Mouse (Mus musculus): Measurements from ENCODE around the gene BC048679.

Gene BC048679

GRCm38 (mm10) chr7:81475221-81475620 is 22.9 kb downstream of the BC048679 start:
- DNase-seq = no peak

DNA sequence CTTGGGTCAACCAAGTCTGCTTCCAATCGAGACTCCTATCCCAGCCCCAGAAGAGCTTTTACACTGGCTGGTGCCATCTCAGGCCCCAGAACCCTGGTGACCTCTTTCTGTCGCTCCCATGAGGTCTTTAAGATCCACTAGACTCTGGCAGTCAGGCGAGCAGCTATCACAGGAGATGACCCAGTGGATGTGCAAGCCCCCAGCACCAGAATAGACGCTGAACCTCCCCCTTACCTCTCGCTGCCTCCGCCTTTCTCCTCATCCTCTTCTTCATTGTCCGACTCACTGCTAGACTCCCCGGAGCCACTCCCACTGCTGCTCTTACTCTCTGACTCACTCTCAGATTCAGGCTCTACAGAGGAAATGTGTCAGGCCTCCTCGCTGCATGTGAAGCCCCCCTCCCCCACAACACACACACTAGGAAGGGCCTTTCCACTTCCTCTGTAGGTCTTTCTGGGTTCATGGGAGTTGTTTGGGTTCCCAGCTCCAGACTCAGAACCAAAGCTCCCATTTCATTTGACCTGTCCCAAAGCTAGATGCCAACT is 33.1 kb downstream of the BC048679 start:
- DNase-seq = no peak

- no peak for DNase-seq
Measured at GRCm38 (mm10) chr7:81464116-81464515, 34.0 kb downstream of the BC048679 start.

GRCm38 (mm10) chr7:81462815-81463214 is 35.3 kb downstream of the BC048679 start:
- no peak for DNase-seq

GRCm38 (mm10) chr7:81455155-81455651 is 42.9 kb downstream of the BC048679 start, which contains the start of gene Cpeb1:
Gene Cpeb1, minus strand, starts transcription at chr7:81455465.
- DNase-seq = no peak

DNA sequence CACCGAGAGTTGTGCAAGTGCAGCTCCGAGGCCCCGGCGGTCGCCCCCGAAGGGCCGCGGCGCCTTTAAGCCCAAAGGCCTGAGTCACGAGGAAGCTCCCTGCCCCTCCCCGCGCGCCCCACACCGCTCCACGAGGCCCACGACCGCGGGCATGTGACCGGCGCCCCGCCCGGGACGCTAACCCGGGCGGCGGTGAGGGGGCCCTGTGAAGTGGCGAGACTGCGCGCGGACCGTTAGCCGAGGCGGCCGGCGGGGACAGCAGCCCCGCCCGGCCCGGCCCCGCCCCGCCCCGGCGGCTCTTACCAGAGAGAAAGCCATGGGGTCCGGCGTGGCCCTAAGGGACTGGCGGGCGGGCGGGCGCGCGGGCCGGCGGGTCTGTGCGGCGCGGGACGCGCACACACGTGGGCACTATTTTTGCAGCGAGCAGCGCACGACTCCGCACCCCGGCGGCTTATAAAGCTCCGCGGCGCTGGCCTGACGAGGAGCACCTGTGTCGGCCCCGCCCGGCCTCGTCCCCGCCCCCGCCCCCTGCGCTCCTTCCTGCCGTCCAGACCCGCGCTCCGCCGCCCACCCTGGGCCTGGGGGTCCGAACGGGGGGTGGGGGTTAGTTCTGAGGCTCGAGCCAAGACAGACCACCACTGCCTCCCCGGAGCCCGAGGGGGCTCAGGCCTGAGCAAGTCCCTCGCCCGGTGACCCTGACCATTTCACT is 43.6 kb downstream of the BC048679 start:
- peak; percentile 31 to 36 for DNase-seq

GRCm38 (mm10) chr7:81453443-81454274 is 44.4 kb downstream of the BC048679 start:
- peak; percentile 28 to 32 for DNase-seq

- no peak for DNase-seq
Measured at GRCm38 (mm10) chr7:81452971-81453441, 45.1 kb downstream of the BC048679 start.
